ENCODE assay signal across 8 mouse cellular contexts in genomic region chr17:47976061-47976998, GRCm38 (mm10). TPM values are rescaled to one million over a fixed set of nuclear protein-coding genes. Genes with fewer than 3 reads are reported as not detected.
DNase-seq lines count a peak whose midpoint lies in the region; ATAC-seq and TF ChIP-seq lines count a peak whose summit lies in the region.

No protein-coding gene starts in this region.

- no peak for TF ChIP-seq CTCF in kidney, adult 2 months (conservative IDR thresholded peaks at IDR 0.05; ENCODE audit: insufficient read depth, insufficient read length, low read depth, low read length)
- no peak for TF ChIP-seq CTCF in liver, postnatal 0 days (IDR thresholded peaks at IDR 0.05; ENCODE audit: low read depth)

- H3K36me3 ChIP-seq in embryonic facial prominence, embryonic 13.5 days = no peaks in the 10 kb centered on the region
- H3K36me3 ChIP-seq in kidney, adult 2 months (ENCODE audit: control insufficient read depth, insufficient read depth, low read length) = no peaks in the 10 kb centered on the region
- no peaks in the 10 kb centered on the region for H3K36me3 ChIP-seq in liver, postnatal 0 days (replicated peaks; ENCODE audit: insufficient read depth, low read length)

- H3K4me2 ChIP-seq in embryonic facial prominence, embryonic 13.5 days = peak overlapping the region; percentile 68
- H3K4me2 ChIP-seq in liver, postnatal 0 days (ENCODE audit: low read depth, low read length) = peak overlapping the region; percentile 71

- WGBS in embryonic facial prominence, embryonic 13.5 days = 10% methylated on average over 27 of the region's 27 CpGs
- WGBS in kidney, adult 2 months = 13% methylated on average over 27 of the region's 27 CpGs
- whole genome bisulfite sequencing in liver, postnatal 0 days (ENCODE audit: insufficient replicate concordance) = 29% methylated on average over 27 of the region's 27 CpGs

- no peaks in the 10 kb centered on the region for H3K9me3 ChIP-seq in embryonic facial prominence, embryonic 13.5 days
- H3K9me3 ChIP-seq in liver, postnatal 0 days (ENCODE audit: low read length) = no peaks in the 10 kb centered on the region

- no peak for TF ChIP-seq POLR2A in kidney, adult 2 months (IDR thresholded peaks at IDR 0.05; ENCODE audit: low read depth, low read length)

- ATAC-seq in embryonic facial prominence, embryonic 13.5 days (ENCODE audit: insufficient number of reproducible peaks, insufficient read depth, low FRiP score, low TSS enrichment, low read depth) = peak; percentile 45
- ATAC-seq in liver, postnatal 0 days = no peak; the same call in 1 of the 2 replicates
- no peak for ATAC-seq in inflammation-experienced regulatory T-cells, adult 6 months

- peak; percentile 40 for DNase-seq in right cerebral cortex, postnatal 4 days
- DNase-seq in right cerebral cortex, postnatal 14 days = no peak
- peak; percentile 60 to 63 for DNase-seq in heart, adult 9 months (ENCODE audit: low spot score in 2 of 2)
- peak; percentile 77 for DNase-seq in kidney, adult 2 months
- DNase-seq in liver, postnatal 0 days = peak; percentile 58
- DNase-seq in ovary, postnatal 36 days (ENCODE audit: low spot score) = peak; percentile 74

- peak overlapping the region; percentile 39 for H3K4me3 ChIP-seq in embryonic facial prominence, embryonic 13.5 days
- H3K4me3 ChIP-seq in kidney, adult 2 months (ENCODE audit: insufficient read depth, low read depth, low read length) = peak overlapping the region; percentile 42
- peak overlapping the region; percentile 38; the same call in 1 of the 2 replicates for H3K4me3 ChIP-seq in liver, postnatal 0 days (ENCODE audit: low read depth, low read length)

- peak overlapping the region; percentile 58 for H3K9ac ChIP-seq in embryonic facial prominence, embryonic 13.5 days
- no peak overlapping the region; the same call in 1 of the 2 replicates for H3K9ac ChIP-seq in liver, postnatal 0 days (replicated peaks)

- H3K4me1 ChIP-seq in embryonic facial prominence, embryonic 13.5 days = peaks cover 52% of the 10 kb centered on the region
- peaks cover 7% of the 10 kb centered on the region; the same call in 1 of the 2 replicates for H3K4me1 ChIP-seq in kidney, adult 2 months (ENCODE audit: control insufficient read depth, insufficient read depth, low read length)
- peaks cover 15% of the 10 kb centered on the region for H3K4me1 ChIP-seq in liver, postnatal 0 days (ENCODE audit: insufficient read depth)

- TF ChIP-seq EP300 in liver, postnatal 0 days (IDR thresholded peaks at IDR 0.05; ENCODE audit: low read depth) = no peak

- H3K27ac ChIP-seq in embryonic facial prominence, embryonic 13.5 days = peak overlapping the region; percentile 91
- peak overlapping the region; percentile 9 for H3K27ac ChIP-seq in kidney, adult 2 months (ENCODE audit: insufficient read depth, low read depth, low read length)
- H3K27ac ChIP-seq in liver, postnatal 0 days (ENCODE audit: low read depth) = peak overlapping the region; percentile 50

- H3K27me3 ChIP-seq in embryonic facial prominence, embryonic 13.5 days = peaks cover 24% of the 10 kb centered on the region
- H3K27me3 ChIP-seq in kidney, adult 2 months (replicated peaks; ENCODE audit: control insufficient read depth, insufficient read depth, low read length) = no peaks in the 10 kb centered on the region
- peaks cover 21% of the 10 kb centered on the region for H3K27me3 ChIP-seq in liver, postnatal 0 days (ENCODE audit: insufficient read depth, low read length)

RNA-seq across cellular contexts. Expression of gene Foxp4, which starts 51.9 kb away (rescaled TPM):
- 18.9 and 19.8 TPM in 2 replicates for polyA plus RNA-seq in embryonic facial prominence, embryonic 13.5 days (2015; fragmentation: Nextera tagmentation; extraction: Ambion mirVana)
- 23.5 and 27.4 TPM in 2 replicates for polyA plus RNA-seq in kidney, adult 2 months (2012; rRNA removed)
- polyA plus RNA-seq in liver, postnatal 0 days (2015; fragmentation: Nextera tagmentation; extraction: Ambion mirVana) = 5.9 and 6.2 TPM in 2 replicates
- 1 to 10 TPM; 1.9 to 5.7 (median 4.4) TPM for polyA plus RNA-seq in inflammation-experienced regulatory T-cells, adult 6 months (2017; shearing (Covaris generic))

Comparison
In these comparisons a context has a peak if more than half of its experiments do, and no peak if none do; other contexts are left out.
1. H3K27ac ChIP-seq: peak in every context shown above with its lines; median percentile 91 in embryonic facial prominence, embryonic 13.5 days; 50 in liver, postnatal 0 days; 9 in kidney, adult 2 months.